ENCODE assay signal across 26 mouse cellular contexts in the genomic region with DNA sequence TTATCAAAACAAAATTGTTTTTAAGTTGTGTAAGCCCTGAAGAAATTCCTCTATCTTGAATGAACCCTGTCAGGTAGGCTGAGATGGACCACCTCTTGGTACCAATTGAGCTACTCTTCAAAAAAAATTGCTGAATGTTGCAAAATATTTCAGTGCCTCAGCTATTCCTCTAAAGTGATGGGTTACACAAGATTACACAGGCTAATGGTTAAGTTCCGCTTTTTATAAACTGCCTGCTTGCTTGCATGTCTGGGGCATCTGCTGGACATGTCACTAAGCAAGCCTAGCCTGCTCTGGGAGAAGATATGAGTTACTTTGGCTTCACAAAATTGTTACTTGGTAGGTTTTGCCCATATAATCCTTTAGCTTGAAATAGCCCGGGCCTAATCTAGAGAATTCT. TPM values are rescaled to one million over a fixed set of nuclear protein-coding genes. Genes with fewer than 3 reads are reported as not detected.
DNase-seq lines count a peak whose midpoint lies in the region; ATAC-seq and TF ChIP-seq lines count a peak whose summit lies in the region.
"Had no signal": no experiment of that assay in that cellular context is flagged by ENCODE, and none has a peak within 500 bp of the region (broad histone marks: within the 10 kb centered on the region; RNA-seq: fewer than 3 reads in every experiment).

No protein-coding gene starts in this region.

- TF ChIP-seq POLR2A in liver, adult 2 months (IDR thresholded peaks at IDR 0.05; ENCODE audit: extremely low read depth, insufficient read depth, low read length): no peak
- no peak for TF ChIP-seq POLR2A in bone marrow macrophage, adult 2 months (IDR thresholded peaks at IDR 0.05; ENCODE audit: borderline replicate concordance, low read depth, low read length)

- WGBS in liver, adult 2 months: 94% methylated on average over 2 of the region's 2 CpGs
- 93% methylated on average over 2 of the region's 2 CpGs for WGBS in forebrain, embryonic 11.5 days

- no peaks in the 10 kb centered on the region for H3K36me3 ChIP-seq in liver, adult 2 months (ENCODE audit: control insufficient read depth, insufficient read depth, low read length)
- H3K36me3 ChIP-seq in forebrain, embryonic 11.5 days (ENCODE audit: control insufficient read depth, insufficient read depth, low read length): no peaks in the 10 kb centered on the region
- H3K36me3 ChIP-seq: embryonic facial prominence, embryonic 15.5 days; forebrain, embryonic 10.5 days; forebrain, embryonic 15.5 days; heart, embryonic 12.5 days; hindbrain, embryonic 15.5 days had no signal

- H3K79me2 ChIP-seq in liver, adult 2 months (ENCODE audit: control insufficient read depth, insufficient read depth, low read length): no peaks in the 10 kb centered on the region

- H3K4me3 ChIP-seq in liver, adult 2 months (ENCODE audit: insufficient read depth, low read depth, low read length): no peak overlapping the region
- no peak overlapping the region for H3K4me3 ChIP-seq in bone marrow macrophage, adult 2 months (ENCODE audit: insufficient read depth, low read length)
- H3K4me3 ChIP-seq in forebrain, embryonic 11.5 days (ENCODE audit: low read depth, low read length): no peak overlapping the region
- H3K4me3 ChIP-seq: embryonic facial prominence, embryonic 15.5 days; erythroblast, embryonic 14.5 days; forebrain, embryonic 10.5 days; forebrain, embryonic 15.5 days; heart, embryonic 12.5 days; hindbrain, embryonic 15.5 days had no signal

- no peak overlapping the region for H3K27ac ChIP-seq in liver, adult 2 months (replicated peaks; ENCODE audit: insufficient read depth, low read depth, low read length)
- H3K27ac ChIP-seq in bone marrow macrophage, adult 2 months (ENCODE audit: insufficient read depth, low read depth, low read length): peak overlapping the region; percentile 60
- no peak overlapping the region for H3K27ac ChIP-seq in forebrain, embryonic 11.5 days (ENCODE audit: low read depth, low read length)
- H3K27ac ChIP-seq: embryonic facial prominence, embryonic 15.5 days; forebrain, embryonic 10.5 days; forebrain, embryonic 15.5 days; hindbrain, embryonic 15.5 days had no signal

- H3K4me2 ChIP-seq in forebrain, embryonic 11.5 days (ENCODE audit: low read depth, low read length, severe bottlenecking): no peak overlapping the region
- H3K4me2 ChIP-seq: embryonic facial prominence, embryonic 15.5 days; forebrain, embryonic 15.5 days; heart, embryonic 12.5 days; hindbrain, embryonic 15.5 days had no signal

- H3K4me1 ChIP-seq in liver, adult 2 months (ENCODE audit: control insufficient read depth, insufficient read depth, low read length): no peaks in the 10 kb centered on the region
- H3K4me1 ChIP-seq in bone marrow macrophage, adult 2 months (ENCODE audit: control insufficient read depth, insufficient read depth, low read length): peaks cover 23% of the 10 kb centered on the region
- H3K4me1 ChIP-seq in forebrain, embryonic 11.5 days (replicated peaks; ENCODE audit: control insufficient read depth, insufficient read depth, low read length): no peaks in the 10 kb centered on the region
- H3K4me1 ChIP-seq: embryonic facial prominence, embryonic 15.5 days; forebrain, embryonic 10.5 days; forebrain, embryonic 15.5 days; heart, embryonic 12.5 days; hindbrain, embryonic 15.5 days had no signal

- no peaks in the 10 kb centered on the region for H3K27me3 ChIP-seq in liver, adult 2 months (ENCODE audit: control insufficient read depth, insufficient read depth, low read length)
- H3K27me3 ChIP-seq in forebrain, embryonic 11.5 days (ENCODE audit: control insufficient read depth, insufficient read depth, low read length): no peaks in the 10 kb centered on the region
- H3K27me3 ChIP-seq: CH12.LX; embryonic facial prominence, embryonic 15.5 days; forebrain, embryonic 15.5 days; heart, embryonic 12.5 days; hindbrain, embryonic 15.5 days had no signal

- H3K9ac ChIP-seq in liver, adult 2 months (ENCODE audit: low read depth, low read length): no peak overlapping the region
- no peak overlapping the region for H3K9ac ChIP-seq in forebrain, embryonic 11.5 days (ENCODE audit: low read length)
- H3K9ac ChIP-seq: embryonic facial prominence, embryonic 15.5 days; forebrain, embryonic 15.5 days; heart, embryonic 12.5 days; hindbrain, embryonic 15.5 days had no signal

- peak; percentile 8 for DNase-seq in liver, adult 2 months (ENCODE audit: extremely low read depth, low read depth, low spot score)
- no peak for DNase-seq in liver
- DNase-seq in adrenal gland, adult (ENCODE audit: inconsistent age in 2 of 2, low spot score in 1 of 2): no peak
- no peak for DNase-seq in forebrain, embryonic 11.5 days (ENCODE audit: low spot score)
- DNase-seq in ovary, postnatal 36 days (ENCODE audit: low spot score): no peak
- DNase-seq: adrenal gland, postnatal 14 days; cerebellum, adult 18-20 months; embryo, embryonic 11 days; gastrocnemius, postnatal 10 days; heart, postnatal 36 days had no signal

- no peak for TF ChIP-seq CTCF in liver, adult 2 months (IDR thresholded peaks at IDR 0.05; ENCODE audit: low read depth, low read length)
- TF ChIP-seq CTCF in bone marrow macrophage, adult 2 months (IDR thresholded peaks at IDR 0.05; ENCODE audit: low read depth, low read length): no peak

- no peaks in the 10 kb centered on the region for H3K9me3 ChIP-seq in forebrain, embryonic 11.5 days (ENCODE audit: control insufficient read depth, low read length)
- H3K9me3 ChIP-seq: embryonic facial prominence, embryonic 15.5 days; forebrain, embryonic 15.5 days; hindbrain, embryonic 15.5 days had no signal

- peak; percentile 68 for ATAC-seq in megakaryocyte, adult 5-6 weeks (ENCODE audit: poor library complexity, severe bottlenecking)
- no peak for ATAC-seq in forebrain, embryonic 11.5 days (replicated peaks; ENCODE audit: low FRiP score)
- ATAC-seq: forebrain, embryonic 15.5 days had no signal

RNA-seq across cellular contexts. Expression of a gene that starts 2.3 kb away (rescaled TPM):
- not detected in 2 replicates for total RNA-seq in liver, adult 2 months (2014; rRNA removed)
- polyA plus RNA-seq in liver, adult 2 months (2012; rRNA removed): not detected in 2 replicates
- polyA plus RNA-seq in bone marrow macrophage, adult 2 months (2012; ENCODE audit: insufficient read depth, insufficient read length, missing spikeins): not detected in 2 replicates
- total RNA-seq in megakaryocyte, adult 5-6 weeks (2015): not detected in 2 replicates
- not detected in 2 replicates for total RNA-seq in megakaryocyte, adult 5-6 weeks (2017)
- polyA plus RNA-seq in forebrain, embryonic 11.5 days (2014; fragmentation: Nextera tagmentation; extraction: Ambion mirVana): not detected in 2 replicates
- total RNA-seq: adrenal gland, adult 18-20 months; adrenal gland, postnatal 14 days; CH12.LX; gastrocnemius, postnatal 10 days; gastrocnemius, postnatal 4 days; heart, adult 8-10 months; heart, postnatal 36 days had no signal
- polyA plus RNA-seq: embryonic facial prominence, embryonic 11.5 days; embryonic facial prominence, embryonic 15.5 days; erythroblast, embryonic 14.5 days; forebrain, embryonic 10.5 days; forebrain, embryonic 15.5 days; frontal cortex, adult 2 months; heart, embryonic 12.5 days; heart, embryonic 16.5 days; hindbrain, embryonic 11.5 days; hindbrain, embryonic 15.5 days had no signal
